Mouse (Mus musculus): Measurements from ENCODE around the gene 3110040N11Rik.
"Not testable (repeated sequence)": the region's sequence is repeated elsewhere in the genome, so short reads cannot be mapped to it uniquely, and the experiment has no call there.

3110040N11Rik gene

GRCm38 (mm10) chr7:81789095-81789757 lies at the start of gene 3110040N11Rik:
Gene 3110040N11Rik (minus strand): TSS chr7:81789478.
- DNase-seq (ENCODE audit: low spot score), result peak; percentile 93

- not testable (repeated sequence) for DNase-seq (ENCODE audit: low spot score)
Measured at GRCm38 (mm10) chr7:81837771-81838170, 48.5 kb upstream of the 3110040N11Rik start.

- no peak for DNase-seq (ENCODE audit: low spot score)
Measured at GRCm38 (mm10) chr7:81835430-81835829, 46.2 kb upstream of the 3110040N11Rik start.

- no peak for DNase-seq (ENCODE audit: low spot score)
Measured at GRCm38 (mm10) chr7:81834847-81835246, 45.6 kb upstream of the 3110040N11Rik start.

- DNase-seq (ENCODE audit: low spot score), result peak; percentile 89
Measured at GRCm38 (mm10) chr7:81829379-81829894, 40.2 kb upstream of the 3110040N11Rik start, which contains the start of gene Btbd1. Gene Btbd1 (minus strand): TSS chr7:81829431.

- peak; percentile 57 for DNase-seq (ENCODE audit: low spot score)
Measured at GRCm38 (mm10) chr7:81828681-81829378, 39.6 kb upstream of the 3110040N11Rik start.

- DNase-seq (ENCODE audit: low spot score), result no peak
Measured at GRCm38 (mm10) chr7:81827806-81828667, 38.8 kb upstream of the 3110040N11Rik start.

- no peak for DNase-seq (ENCODE audit: low spot score)
Measured at GRCm38 (mm10) chr7:81825381-81825780, 36.1 kb upstream of the 3110040N11Rik start.

- DNase-seq (ENCODE audit: low spot score), result no peak
Measured at GRCm38 (mm10) chr7:81824906-81825305, 35.6 kb upstream of the 3110040N11Rik start.

- no peak for DNase-seq (ENCODE audit: low spot score)
Measured at GRCm38 (mm10) chr7:81806067-81806466, 16.8 kb upstream of the 3110040N11Rik start.

GRCm38 (mm10) chr7:81788536-81788935 lies 742 bp downstream of the 3110040N11Rik start:
- DNase-seq (ENCODE audit: low spot score), result no peak

- no peak for DNase-seq (ENCODE audit: low spot score)
Measured at GRCm38 (mm10) chr7:81777667-81778218, 11.5 kb downstream of the 3110040N11Rik start.

- no peak for DNase-seq (ENCODE audit: low spot score)
Measured at GRCm38 (mm10) chr7:81775325-81775724, 14.0 kb downstream of the 3110040N11Rik start.

GRCm38 (mm10) chr7:81772786-81773539 lies 16.3 kb downstream of the 3110040N11Rik start:
- no peak for DNase-seq (ENCODE audit: low spot score)

GRCm38 (mm10) chr7:81763110-81763845 lies 26.0 kb downstream of the 3110040N11Rik start:
- DNase-seq (ENCODE audit: low spot score), result peak; percentile 51

- DNase-seq (ENCODE audit: low spot score), result peak; percentile 96
Measured at GRCm38 (mm10) chr7:81762180-81763109, 26.8 kb downstream of the 3110040N11Rik start, which contains the start of gene Ramac. Gene Ramac (plus strand): TSS chr7:81762925.

- DNase-seq (ENCODE audit: low spot score), result no peak
Measured at GRCm38 (mm10) chr7:81747956-81748355, 41.3 kb downstream of the 3110040N11Rik start.

GRCm38 (mm10) chr7:81744145-81744544 lies 45.1 kb downstream of the 3110040N11Rik start:
- peak; percentile 24 for DNase-seq (ENCODE audit: low spot score)

- DNase-seq (ENCODE audit: low spot score), result no peak
Measured at GRCm38 (mm10) chr7:81740010-81740409, 49.3 kb downstream of the 3110040N11Rik start.
